Mouse (Mus musculus) kidney, adult 2 months (tissue): ENCODE data around the gene Adgrl2.

Experiments used
- CTCF ChIP-seq: fragments of 200-500 bp; conservative IDR thresholded peaks from 2 replicates; pipeline ENCODE4 v1.5.1; 2011; ENCODE audit warnings: low read depth, mild to moderate bottlenecking, control low read depth, low read length, moderate library complexity, mixed read lengths; ENCODE audit not compliant: insufficient read depth, insufficient read length
- POLR2A ChIP-seq: fragments of 200-500 bp; IDR thresholded peaks from one replicate; pipeline ENCODE4 v1.6.1; 2011; ENCODE audit warnings: low read depth, low read length, control low read depth

- TF ChIP-seq POLR2A (no peak), CTCF (no peak)
Observed at GRCm38 (mm10) chr3:148885184-148885583, 105.2 kb downstream of the Adgrl2 start.
